Mouse (Mus musculus) heart, postnatal 36 days (tissue): ENCODE results near the gene Gm10401. TPM values are rescaled to one million over a fixed set of nuclear protein-coding genes. Genes with fewer than 3 reads are reported as not detected.

Experiments used
- DNase-seq, 2 experiments: peaks; one replicate each; pipeline ENCODE4 v3.0.0; 2021 to 2022
- intact Hi-C: fragments of 180-260 bp; cut with DNase I; formaldehyde crosslinking; loops from one replicate; pipeline ENCODE4 v1.15.1; 2025
- total RNA-seq, 2 experiments: library from RNA; stranded (reverse); gene quantifications; 2 replicates each; pipeline ENCODE4 v1.2.3; 2021

The Gm10401 gene
- not detected for total RNA-seq

DNA sequence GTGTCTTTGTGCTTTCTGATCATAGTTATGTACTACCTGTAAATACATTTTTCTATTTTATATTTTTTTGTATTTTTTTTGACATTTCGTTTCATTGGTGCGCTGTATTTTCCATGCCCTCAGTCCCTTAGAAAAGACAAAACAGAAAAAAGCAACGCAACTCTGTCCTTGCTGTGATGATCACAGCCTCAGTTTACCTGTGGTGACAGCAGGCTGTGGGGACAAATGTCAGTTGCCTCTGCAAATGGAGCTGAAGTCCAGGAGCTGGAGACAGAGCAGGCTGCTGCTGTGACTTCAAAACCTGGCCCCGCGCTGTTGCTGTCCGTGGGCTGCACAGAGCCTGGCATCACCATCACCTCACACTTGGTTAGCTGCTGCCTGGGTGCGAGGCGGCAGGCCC lies at the start of gene Gm10401:
Gene Gm10401 (minus strand): TSS at position 101 of the 400 bp plus-strand sequence.
- intact Hi-C loops: no loop called here
- no peak for DNase-seq

DNA sequence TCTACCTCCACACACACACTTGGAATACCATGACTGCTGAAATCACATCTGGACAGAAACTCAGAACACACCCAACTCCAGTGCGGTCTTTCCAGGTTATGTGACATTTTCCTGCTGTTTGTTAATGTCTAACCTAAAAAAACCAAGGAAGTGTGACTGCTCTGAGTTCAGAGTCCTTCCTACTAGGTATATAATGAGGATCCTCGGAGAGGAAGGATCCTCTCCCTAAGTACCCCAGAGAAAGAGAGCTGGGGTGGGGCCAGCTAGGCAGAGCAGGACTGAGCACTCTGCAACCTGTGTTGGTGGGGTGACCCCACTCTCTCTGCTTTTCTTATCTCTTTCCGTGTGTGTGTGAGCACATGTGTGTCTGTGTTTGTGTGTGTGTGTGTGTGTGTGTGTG lies 49.3 kb upstream of the Gm10401 start:
- intact Hi-C loops: no loop called here
- DNase-seq: no peak

DNA sequence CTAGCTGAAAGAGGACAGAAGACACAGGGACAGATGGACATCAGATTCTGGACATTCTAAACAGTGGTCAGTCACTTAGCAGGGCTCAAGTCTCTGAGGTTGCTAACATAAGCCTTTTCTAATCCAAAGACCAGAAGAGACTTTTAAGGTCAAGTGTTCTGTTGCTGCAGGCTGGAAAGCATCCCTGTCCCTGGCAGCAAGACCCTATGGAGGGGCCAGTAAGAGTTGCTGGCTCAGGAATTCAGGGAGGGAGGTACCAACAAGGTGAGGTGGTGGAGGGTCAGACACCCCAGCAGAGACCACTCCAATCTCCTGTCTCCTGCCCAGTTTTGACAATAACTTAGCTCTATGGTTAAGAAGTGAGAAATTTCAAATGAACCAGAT lies 48.6 kb upstream of the Gm10401 start:
- intact Hi-C loops: no loop called here
- no peak for DNase-seq

DNA sequence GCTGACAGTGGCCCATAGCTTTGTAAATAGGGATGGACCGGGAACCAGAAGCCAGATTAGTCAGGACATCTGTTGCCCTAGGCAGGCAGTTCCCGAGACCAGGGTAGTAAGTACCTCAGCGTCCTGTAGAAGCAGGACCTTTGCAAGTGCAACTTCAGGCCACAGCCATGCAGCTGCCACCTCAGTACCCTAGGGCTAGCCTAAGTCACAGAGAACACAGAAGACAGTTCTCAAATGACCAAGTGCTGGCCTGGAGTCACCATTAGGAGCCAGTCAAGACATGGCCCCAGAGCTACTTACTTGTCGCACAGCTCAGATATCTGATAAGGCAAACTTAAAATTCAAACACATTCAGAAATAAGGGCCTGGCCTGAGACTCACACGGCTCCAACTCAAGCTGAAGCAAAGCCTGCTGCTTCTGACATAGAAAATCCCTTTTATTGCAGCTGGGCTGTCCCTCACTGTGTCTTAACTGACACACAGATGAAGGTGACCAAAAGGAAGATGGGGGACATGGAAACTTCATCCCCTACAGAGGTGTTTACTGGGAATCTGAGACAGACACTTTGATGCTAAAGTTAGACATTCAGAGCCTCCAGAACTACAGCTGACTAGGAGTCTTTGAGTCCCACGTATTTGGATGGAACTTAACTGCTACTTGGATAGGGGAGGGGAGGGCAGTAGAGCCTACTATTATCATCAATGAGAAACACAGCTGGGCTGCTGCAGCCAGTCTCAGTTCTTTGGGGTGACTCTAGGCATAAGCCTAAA lies 48.1 kb upstream of the Gm10401 start:
- intact Hi-C loops: no loop called here
- no peak for DNase-seq

DNA sequence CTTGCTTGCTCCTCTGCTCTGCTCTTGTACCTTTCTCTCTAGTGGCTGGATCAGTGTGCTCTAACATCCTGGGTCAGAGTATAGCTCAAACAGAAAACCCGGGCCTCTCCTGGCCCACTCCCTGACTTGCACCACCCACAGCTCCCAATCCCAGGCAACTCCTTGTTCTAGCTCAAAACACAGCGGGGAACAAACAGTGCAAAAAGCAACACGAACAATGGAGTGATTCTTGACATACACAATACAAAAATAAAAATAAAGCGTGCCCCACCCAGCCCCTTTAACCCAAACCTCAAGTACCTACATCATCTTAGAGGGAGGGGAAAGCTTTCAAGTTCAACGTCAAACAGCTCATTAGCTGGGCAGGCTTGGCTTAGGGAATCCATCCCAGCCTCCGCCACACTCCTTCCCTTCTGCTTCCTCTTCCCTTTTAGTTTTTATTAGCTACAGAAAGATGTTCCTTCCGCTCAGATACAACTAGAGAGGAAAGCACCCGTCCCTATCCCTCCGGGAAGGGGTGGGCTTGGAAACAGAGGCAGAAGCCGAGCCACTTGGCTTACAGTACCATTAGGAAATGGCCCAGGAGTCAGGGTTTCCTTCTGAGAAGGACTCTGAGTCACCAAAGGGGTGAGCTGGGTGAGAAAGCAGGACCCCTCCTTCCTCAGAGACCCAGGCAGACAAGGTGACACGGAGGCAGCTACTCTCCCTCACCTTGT lies 47.3 kb upstream of the Gm10401 start:
- DNase-seq: no peak
- intact Hi-C loops: no loop called here

DNA sequence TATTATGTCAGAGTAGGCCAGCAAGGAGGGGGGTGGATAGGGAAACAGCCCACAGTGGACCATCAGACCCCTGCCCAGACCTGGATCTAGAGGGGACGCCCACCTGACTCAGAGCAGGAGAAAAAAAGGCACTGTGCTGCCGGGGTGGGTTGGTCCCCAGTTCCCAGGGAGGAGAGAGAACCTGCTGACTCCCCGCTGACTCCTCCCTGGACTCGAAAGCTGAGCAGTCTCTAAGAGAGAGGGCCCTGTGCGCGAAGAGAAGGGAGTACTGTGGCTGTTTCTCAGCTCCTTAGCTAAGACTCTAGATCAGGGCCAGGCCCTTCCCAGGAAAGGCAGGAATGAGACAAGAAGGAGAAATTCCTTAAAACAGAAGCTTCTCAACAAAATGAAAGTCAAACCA lies 46.4 kb upstream of the Gm10401 start:
- no peak for DNase-seq
- intact Hi-C loops: no loop called here

DNA sequence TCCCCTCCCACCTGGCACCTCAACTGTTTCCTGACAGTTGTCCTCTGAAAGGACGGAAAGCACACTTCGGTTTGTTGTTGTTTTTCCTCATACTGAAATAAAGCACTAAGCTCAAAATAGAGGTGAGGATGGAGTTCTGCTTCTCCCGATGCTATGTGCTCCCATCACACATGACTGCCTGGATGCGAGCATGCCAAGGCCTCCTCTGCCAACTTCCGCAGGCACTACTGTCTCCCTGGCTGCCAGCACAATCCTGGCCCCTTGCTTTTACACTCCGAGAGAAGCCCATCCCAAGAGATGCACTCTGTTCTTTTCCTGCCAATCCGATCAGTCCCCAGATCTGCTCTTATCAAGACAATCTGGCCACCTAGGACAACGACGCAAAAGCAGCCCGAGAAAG lies 45.5 kb upstream of the Gm10401 start:
- DNase-seq: no peak
- intact Hi-C loops: no loop called here

DNA sequence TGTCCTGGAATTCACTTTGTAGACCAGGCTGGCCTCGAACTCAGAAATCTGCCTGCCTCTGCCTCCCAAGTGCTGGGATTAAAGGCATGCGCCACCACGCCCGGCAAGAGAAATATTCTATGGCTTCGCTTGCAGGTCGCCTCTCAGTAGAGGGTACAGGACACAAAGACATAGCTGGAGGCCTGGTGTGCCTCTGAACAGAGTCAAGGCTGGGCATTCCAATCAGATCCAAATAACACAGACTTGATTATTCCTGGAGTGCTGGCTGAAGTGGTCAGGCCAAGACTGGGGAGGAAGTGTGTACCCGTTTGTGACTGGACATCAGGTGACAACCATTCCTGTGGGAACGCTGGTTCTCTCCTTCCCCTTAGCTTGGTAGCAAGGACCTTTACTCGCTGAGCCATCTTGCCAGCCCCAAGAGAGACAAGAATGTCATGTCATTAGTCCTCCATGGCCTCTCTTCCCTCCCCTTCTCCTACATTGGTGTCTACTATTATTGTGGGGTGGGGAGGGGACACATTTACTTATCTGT lies 44.1 kb upstream of the Gm10401 start:
- DNase-seq: no peak
- intact Hi-C loops: no loop called here

DNA sequence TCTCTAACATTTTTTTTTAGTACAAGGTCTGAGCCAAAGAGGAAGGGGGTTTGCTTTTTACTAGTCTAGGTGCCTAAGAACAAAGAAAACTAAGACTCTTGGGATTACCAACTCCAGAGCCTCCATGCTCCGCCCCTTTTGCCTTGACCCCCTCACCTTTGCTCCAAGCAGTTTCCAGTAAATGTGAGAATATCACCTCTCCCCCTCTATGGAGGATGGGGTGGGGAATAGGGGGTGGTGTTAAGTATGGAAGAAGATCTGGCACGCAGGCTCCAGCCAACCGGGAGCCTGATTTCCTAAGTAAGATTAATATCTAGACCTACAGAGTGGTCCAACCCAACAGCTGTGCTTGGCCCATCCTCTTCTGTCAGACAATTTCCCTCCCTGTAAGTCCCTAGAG lies 42.6 kb upstream of the Gm10401 start:
- intact Hi-C loops: no loop called here

DNA sequence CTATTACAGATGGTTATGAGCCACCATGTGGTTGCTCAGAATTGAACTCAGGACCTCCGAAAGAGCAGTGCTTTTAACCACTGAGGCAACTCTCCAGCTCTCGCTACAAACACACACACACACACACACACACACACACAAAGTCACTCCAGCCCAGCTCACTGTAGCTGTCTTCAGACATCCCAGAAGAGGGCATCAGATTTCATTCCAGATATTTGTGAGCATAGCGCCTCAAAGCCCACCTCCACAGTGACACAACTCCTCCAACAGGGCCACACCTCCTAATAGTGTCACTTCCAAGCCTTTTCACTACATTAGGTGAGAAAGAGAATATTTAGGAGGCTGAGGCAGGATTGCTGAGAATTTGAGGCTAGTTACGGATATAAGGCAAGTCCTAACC lies 41.0 kb upstream of the Gm10401 start:
- no peak for DNase-seq
- intact Hi-C loops: no loop called here

More for the DNA sequence above, 42.6 kb upstream of the Gm10401 start:
- DNase-seq: no peak

DNA sequence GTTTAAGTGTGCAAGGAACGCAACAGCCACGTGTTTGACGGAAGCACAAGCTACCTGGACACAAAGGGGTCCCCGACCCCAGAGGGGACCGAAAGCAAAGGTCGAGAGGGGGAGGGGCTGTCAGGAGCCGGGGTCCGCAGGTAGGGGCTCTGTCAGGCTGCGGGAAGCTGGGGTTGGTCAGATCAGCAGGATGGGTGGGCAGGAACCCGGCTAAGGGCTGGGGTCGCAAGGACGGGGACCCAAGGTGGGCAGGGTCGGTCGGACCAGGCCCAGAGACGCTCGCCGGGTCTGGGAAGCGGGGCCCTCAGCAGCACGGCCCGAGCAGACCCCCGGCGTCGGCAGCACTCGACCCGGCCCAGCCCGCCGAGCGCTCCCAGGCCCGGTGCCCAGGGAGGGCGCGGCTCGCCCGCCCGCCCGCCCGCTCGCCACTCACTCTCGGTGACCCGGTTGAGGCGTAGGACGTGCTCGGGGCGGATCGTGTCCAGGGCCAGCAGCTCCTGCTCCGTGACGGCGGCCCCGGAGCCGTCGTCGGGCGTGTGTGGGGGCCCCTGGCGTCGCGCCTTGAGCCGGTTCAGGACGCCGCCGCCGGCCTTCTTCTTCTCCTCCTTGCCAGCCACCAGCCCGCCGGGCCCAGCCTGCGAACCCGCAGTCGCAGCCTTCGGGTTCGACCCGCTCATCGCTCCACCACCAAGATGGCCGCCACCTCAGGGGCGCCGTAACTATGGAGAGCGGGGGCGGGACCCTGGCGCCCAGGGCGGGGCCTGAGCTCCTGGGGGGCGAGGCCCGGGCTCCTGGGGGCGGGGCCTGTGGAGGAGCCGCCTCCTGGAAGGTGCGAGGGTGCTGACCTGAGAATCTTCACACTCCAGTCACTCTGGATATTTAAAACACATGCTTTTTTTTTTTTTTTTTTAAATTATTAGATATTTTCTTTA lies 36.4 kb upstream of the Gm10401 start, which contains the start of gene Unc119b:
Gene Unc119b (minus strand): TSS at position 742 of the 932 bp plus-strand sequence.
- intact Hi-C loops: loop anchor here (2.0 kb wide), 1 partner anchor 22 kb away; no protein-coding TSS in a partner anchor
- DNase-seq: peak; percentile 92 to 93

DNA sequence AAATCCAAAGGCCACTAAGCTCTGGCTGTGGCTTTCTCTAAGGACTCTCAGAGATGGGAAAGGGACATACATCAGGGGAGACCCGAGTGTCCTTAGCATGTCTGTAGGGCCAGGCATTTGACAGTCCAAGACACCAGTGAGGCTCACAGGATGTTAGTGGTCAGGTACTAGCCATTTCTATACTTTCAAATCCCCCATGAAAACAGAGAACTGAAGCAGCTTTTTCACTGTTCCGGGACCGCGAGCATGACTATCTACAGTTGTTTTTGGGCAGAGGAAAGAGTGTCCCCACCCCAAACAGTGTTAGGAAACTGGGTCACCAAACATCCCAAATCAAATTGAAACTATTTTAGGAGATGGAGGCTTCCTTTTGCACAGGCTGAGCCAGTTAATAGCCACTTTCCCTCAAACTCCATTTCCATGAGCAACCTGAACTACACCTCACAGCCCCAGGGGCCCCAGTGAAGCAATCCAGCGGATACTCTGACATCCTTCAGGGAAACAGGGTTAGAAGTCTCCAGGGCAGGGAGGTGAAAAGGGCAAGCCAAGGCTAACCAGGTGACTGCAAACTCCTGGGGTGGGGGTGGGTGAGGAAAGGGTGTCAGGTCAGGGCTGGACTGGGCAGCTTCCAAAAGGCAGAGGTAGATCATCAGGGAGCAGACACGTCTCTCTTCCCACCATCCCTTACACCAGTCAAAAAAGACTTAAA lies 35.4 kb upstream of the Gm10401 start:
- DNase-seq: no peak
- intact Hi-C loops: loop anchor here (2.0 kb wide), 1 partner anchor 23 kb away; no protein-coding TSS in a partner anchor

DNA sequence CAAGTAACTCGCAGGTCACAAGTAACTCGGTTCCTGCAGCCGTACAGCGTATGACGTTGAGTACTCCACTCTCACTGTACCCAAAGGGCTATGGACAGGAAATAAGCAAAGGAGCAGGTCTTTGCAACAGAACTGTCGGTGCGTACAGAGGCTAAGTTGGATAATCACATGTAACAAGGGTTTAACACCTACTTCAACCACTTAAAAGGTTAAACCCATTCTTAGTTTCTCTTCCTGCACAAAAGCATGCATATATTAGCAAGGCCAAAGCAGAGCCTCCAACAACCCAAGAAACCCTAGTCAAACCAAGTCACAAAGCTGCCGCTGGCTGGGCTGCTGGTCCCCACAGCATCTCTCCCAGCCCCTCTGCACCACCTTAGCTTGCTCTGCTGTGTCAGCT lies 34.4 kb upstream of the Gm10401 start:
- intact Hi-C loops: no loop called here
- no peak for DNase-seq

DNA sequence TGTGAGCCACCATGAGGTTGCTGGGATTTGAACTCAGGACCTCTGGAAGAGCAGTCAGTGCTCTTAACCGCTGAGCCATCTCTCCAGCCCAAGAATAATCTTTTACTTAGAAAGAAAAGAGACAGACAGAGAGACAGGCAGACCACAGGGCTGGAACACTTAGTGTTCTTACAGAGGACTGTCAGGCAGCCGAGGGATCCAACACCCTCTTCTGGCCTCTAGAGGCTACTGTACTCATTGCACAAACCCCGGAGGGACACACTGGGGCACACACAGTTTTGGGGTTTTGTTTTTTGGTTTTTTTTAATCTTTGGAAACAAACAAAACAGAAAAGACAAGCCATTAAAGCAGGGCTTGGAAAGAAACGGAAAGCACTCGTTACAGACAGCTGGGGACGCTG lies 31.2 kb upstream of the Gm10401 start:
- intact Hi-C loops: loop anchor here (5.0 to 10.0 kb wide), 2 partner anchors 218 to 315 kb away; partner anchors contain the start of gene Cox6a1
- DNase-seq: no peak

DNA sequence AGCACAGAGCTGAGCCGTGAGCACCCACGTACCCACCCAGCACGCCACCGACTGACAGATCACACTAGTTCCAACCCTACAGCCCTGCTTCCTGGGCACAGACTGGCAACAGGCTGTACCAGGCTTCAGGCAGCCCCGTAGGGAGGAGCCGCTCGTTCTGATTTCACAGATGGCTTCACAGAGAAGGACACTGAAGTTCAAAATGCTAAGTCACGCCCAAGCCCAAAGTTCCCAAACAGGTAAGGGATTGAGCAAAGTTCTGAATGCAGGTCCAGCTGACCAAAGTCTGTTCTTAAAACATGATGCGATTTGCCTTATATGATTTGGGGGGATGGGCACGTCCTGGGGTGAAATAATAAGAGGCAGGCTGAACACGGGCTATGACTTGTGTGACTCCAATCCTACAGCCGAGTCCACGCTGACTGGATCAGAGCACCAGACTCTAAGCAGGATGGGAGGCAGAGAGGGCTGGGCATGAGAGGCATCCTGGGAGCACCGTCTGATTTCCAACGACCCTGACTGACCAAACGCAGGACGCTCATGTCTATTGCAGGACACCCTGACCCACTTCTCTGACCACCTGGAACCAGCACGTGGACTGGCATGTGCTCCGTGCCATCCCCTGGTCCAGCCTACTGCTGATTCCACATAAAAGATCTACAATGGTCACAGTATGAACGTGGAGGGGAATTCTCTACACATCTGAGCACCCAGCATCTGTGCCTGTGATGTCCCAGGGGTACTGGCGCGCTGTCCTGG lies 29.5 kb upstream of the Gm10401 start:
- intact Hi-C loops: loop anchor here (5.0 to 10.0 kb wide), 2 partner anchors 220 to 317 kb away; partner anchors contain the start of gene Cox6a1
- no peak for DNase-seq

DNA sequence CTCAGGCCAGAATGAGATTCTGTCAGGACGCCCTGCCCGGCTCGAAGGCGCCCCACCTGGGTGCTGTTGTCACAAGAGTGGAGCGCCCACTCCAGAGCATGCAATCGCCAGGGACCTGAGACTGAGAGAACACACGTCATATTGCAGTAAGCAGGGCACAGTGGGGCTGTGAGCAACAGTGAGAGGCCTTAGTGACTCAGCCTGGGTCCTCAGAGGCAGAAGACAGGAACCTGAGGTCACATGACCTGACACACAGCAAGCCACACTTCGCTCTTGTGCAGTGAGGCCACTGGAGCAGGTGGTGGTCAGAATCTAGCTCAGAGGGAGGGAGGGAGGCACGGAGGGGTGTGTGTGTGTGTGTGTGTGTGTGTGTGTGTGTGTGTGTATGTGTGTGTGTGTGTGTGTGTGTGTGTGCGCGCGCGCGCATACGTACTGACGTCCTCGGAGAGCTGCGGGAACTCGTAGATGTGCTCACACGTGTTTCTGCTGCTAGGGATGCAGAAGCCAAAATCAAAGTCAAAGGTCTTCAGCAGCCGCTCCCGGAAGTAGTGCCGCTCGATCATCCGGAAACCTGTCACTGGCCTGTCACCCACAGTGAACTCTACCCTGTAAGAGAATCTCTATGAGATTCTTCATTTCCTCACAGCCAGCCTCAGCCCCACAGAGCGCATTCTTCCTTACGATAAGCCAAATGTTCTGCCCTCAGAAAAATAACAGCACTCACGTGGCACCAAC lies 28.6 kb upstream of the Gm10401 start:
- intact Hi-C loops: loop anchor here (5.0 to 10.0 kb wide), 2 partner anchors 221 to 318 kb away; partner anchors contain the start of gene Cox6a1
- no peak for DNase-seq

DNA sequence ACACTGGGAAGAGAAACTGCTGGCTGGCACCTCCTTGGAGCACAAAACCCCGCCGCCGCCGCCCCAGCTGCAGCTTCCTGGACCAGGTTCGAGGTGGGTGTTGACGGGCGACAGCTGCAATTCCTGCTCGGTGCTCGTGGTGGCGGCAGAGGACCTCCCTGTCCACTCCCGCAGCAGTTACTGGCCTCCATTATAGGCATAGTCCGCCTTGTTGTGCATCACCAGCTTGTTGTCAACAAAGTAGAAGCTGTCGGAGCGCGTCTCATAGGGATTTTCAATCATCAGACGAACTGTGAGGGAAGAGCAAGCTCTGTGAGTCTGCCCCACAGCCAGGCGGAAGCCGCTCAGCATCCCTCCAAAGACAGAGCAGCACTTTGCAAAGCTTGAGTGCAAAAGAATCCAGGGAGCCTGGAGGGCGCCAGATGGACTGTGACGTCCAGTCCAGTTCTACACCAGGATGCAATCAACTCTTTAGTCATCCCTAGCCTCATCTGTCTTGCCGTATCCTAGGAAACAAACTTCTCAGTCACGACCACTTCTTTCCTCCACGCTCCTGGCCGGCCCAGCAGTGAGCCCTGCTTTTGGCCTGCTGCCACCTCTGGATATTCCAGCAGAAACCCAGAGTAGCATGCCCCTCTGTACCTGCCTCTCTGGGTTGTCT lies 27.2 kb upstream of the Gm10401 start:
- DNase-seq: peak; percentile 87 to 88
- intact Hi-C loops: loop anchor here (1.0 to 10.0 kb wide), 5 partner anchors 37 to 319 kb away; partner anchors contain the start of gene Cox6a1

DNA sequence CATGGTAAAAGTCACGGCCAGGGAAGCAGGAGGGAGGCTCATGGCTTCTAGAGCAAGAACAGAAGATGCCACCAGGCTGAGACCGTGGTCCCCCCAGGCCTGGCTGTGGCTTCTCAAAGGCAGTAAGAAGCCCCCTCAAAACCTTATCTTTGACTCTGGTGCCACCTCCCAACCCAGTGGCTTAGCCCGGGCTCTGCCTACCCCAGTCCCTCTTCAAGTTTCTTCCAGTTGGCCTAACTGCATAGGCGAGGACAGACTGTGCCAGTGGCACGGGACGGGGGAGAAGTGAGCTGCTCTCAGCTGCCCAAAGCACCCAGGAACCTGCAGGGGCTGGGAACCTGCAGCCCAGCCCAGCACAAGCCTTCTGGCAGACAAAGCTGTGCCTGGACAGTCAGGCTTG lies 26.6 kb upstream of the Gm10401 start:
- no peak for DNase-seq
- intact Hi-C loops: loop anchor here (1.0 to 10.0 kb wide), 5 partner anchors 38 to 320 kb away; partner anchors contain the start of gene Cox6a1
